ENCODE assay signal across 9 mouse cellular contexts in the genomic region with DNA sequence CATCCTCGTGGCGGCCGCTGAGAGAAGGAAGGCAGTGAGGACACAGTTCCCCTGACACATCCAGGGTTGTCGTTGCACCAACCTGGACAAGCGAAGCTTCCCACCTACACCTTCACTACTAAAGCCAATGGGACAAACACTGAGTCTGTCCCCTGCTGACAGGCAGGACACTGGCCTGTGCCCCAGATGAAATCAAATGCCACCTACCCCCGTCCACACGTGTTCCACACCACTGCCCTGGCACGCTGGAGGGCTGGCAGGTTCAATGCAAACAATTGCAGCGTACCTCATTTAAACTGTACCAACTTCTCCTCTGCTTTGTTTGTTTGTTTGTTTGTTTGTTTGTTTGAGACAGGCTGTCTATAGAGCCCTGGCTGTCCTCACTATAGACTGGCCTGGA. TPM values are rescaled to one million over a fixed set of nuclear protein-coding genes. Genes with fewer than 3 reads are reported as not detected.
A peak's percentile ranks its signal among the peaks of the same experiment; 100 is the strongest.
DNase-seq lines count a peak whose midpoint lies in the region; ATAC-seq and TF ChIP-seq lines count a peak whose summit lies in the region.
"Had no signal": no experiment of that assay in that cellular context is flagged by ENCODE, and none has a peak within 500 bp of the region (broad histone marks: within the 10 kb centered on the region; RNA-seq: fewer than 3 reads in every experiment).

No protein-coding gene starts in this region.

- H3K27ac ChIP-seq in heart, postnatal 0 days (ENCODE audit: low read depth): peak overlapping the region; percentile 18
- H3K27ac ChIP-seq in liver, postnatal 0 days (ENCODE audit: low read depth): 0 out of 2 replicates have a peak overlapping the region, but pooled peaks have one; percentile 40

- 52% methylated on average over 9 of the region's 9 CpGs for WGBS in heart, postnatal 0 days
- 66% methylated on average over 9 of the region's 9 CpGs for WGBS in liver, postnatal 0 days (ENCODE audit: insufficient replicate concordance)

- peaks cover 58% of the 10 kb centered on the region for H3K4me1 ChIP-seq in G1E (ENCODE audit: insufficient read depth, low read depth, low read length)
- peaks cover 57% of the 10 kb centered on the region for H3K4me1 ChIP-seq in heart, postnatal 0 days (ENCODE audit: control insufficient read depth, insufficient read depth)
- peaks cover 41% of the 10 kb centered on the region for H3K4me1 ChIP-seq in liver, postnatal 0 days (ENCODE audit: insufficient read depth)

- peak; percentile 90 for DNase-seq in heart, adult 11 months
- DNase-seq in heart, adult 9 months (ENCODE audit: low spot score in 2 of 2): no peak
- DNase-seq in G1E (ENCODE audit: low spot score): no peak
- no peak for DNase-seq in heart, postnatal 0 days (ENCODE audit: low spot score)
- DNase-seq in liver, postnatal 0 days: no peak
- no peak for DNase-seq in yolk sac, embryonic 10.5 days (ENCODE audit: low spot score)
- no peak for DNase-seq in ovary, postnatal 14 days (ENCODE audit: low spot score)
- DNase-seq in adrenal gland, postnatal 14 days: no peak
- DNase-seq: kidney, adult 8-10 months had no signal

- peaks cover 49% of the 10 kb centered on the region for H3K36me3 ChIP-seq in G1E (replicated peaks)
- H3K36me3 ChIP-seq in heart, postnatal 0 days (replicated peaks; ENCODE audit: control insufficient read depth, insufficient read depth, low read length): 0 out of 2 replicates have a peak, but pooled peaks cover 3% of the 10 kb centered on the region
- H3K36me3 ChIP-seq in liver, postnatal 0 days (replicated peaks; ENCODE audit: insufficient read depth, low read length): no peaks in the 10 kb centered on the region

- no peaks in the 10 kb centered on the region for H3K9me3 ChIP-seq in G1E (replicated peaks)
- no peaks in the 10 kb centered on the region for H3K9me3 ChIP-seq in heart, postnatal 0 days (replicated peaks; ENCODE audit: control insufficient read depth, low read length)
- no peaks in the 10 kb centered on the region for H3K9me3 ChIP-seq in liver, postnatal 0 days (ENCODE audit: low read length)

- peak overlapping the region; percentile 1; the same call in 1 of the 2 replicates for H3K9ac ChIP-seq in heart, postnatal 0 days (replicated peaks; ENCODE audit: low read depth, low read length)
- peak overlapping the region; percentile 69 for H3K9ac ChIP-seq in liver, postnatal 0 days (replicated peaks)

- H3K27me3 ChIP-seq in G1E (ENCODE audit: insufficient read depth, low read length): no peaks in the 10 kb centered on the region
- no peaks in the 10 kb centered on the region for H3K27me3 ChIP-seq in heart, postnatal 0 days (ENCODE audit: control insufficient read depth, insufficient read depth, low read length)
- H3K27me3 ChIP-seq in liver, postnatal 0 days (ENCODE audit: insufficient read depth, low read length): no peaks in the 10 kb centered on the region

- no peak for TF ChIP-seq CTCF in G1E (IDR thresholded peaks at IDR 0.05; ENCODE audit: low read depth, low read length)
- TF ChIP-seq CTCF in heart, postnatal 0 days (IDR thresholded peaks at IDR 0.05; ENCODE audit: low read depth): no peak
- no peak for TF ChIP-seq CTCF in liver, postnatal 0 days (IDR thresholded peaks at IDR 0.05; ENCODE audit: low read depth)

- peak overlapping the region; percentile 73; the same call in 1 of the 2 replicates for H3K4me3 ChIP-seq in G1E (ENCODE audit: low read depth, low read length)
- peak overlapping the region; percentile 89 for H3K4me3 ChIP-seq in heart, postnatal 0 days (ENCODE audit: low read depth, low read length)
- 0 out of 2 replicates have a peak overlapping the region, but pooled peaks have one; percentile 70 for H3K4me3 ChIP-seq in liver, postnatal 0 days (ENCODE audit: low read depth, low read length)

- no peak for ATAC-seq in G1E (ENCODE audit: extremely low read depth, insufficient number of reproducible peaks, low FRiP score, poor library complexity, severe bottlenecking)
- ATAC-seq in heart, postnatal 0 days (ENCODE audit: insufficient read depth, low read depth): no peak
- no peak for ATAC-seq in liver, postnatal 0 days

- H3K4me2 ChIP-seq in heart, postnatal 0 days (ENCODE audit: low read depth, low read length): peak overlapping the region; percentile 78
- H3K4me2 ChIP-seq in liver, postnatal 0 days (ENCODE audit: low read depth, low read length): peak overlapping the region; percentile 66

- TF ChIP-seq EP300 in heart, postnatal 0 days (IDR thresholded peaks at IDR 0.05; ENCODE audit: low read depth): no peak
- TF ChIP-seq EP300 in liver, postnatal 0 days (IDR thresholded peaks at IDR 0.05; ENCODE audit: low read depth): no peak

RNA-seq across cellular contexts. Expression of gene Vgll4, which starts 50.8 kb away (rescaled TPM):
- 22.9 and 33.3 TPM in 2 replicates for total RNA-seq in G1E (2014; fragmentation: Nextera tagmentation)
- total RNA-seq in G1E (2017): 34.6 and 35.0 TPM in 2 replicates
- 39.4 and 40.7 TPM in 2 replicates for polyA plus RNA-seq in G1E (2012)
- 50.9 and 52.2 TPM in 2 replicates for total RNA-seq in heart, postnatal 0 days (2014; rRNA removed; ENCODE audit: low replicate concordance)
- 38.8 and 41.5 TPM in 2 replicates for polyA plus RNA-seq in heart, postnatal 0 days (2015; fragmentation: Nextera tagmentation; extraction: Ambion mirVana)
- 11.9 and 14.7 TPM in 2 replicates for polyA plus RNA-seq in liver, postnatal 0 days (2015; fragmentation: Nextera tagmentation; extraction: Ambion mirVana)
- total RNA-seq in adrenal gland, postnatal 14 days (2021): 60.2 and 71.6 TPM in 2 replicates
